8 mouse cellular contexts compared by ENCODE assay signal in the genomic region with DNA sequence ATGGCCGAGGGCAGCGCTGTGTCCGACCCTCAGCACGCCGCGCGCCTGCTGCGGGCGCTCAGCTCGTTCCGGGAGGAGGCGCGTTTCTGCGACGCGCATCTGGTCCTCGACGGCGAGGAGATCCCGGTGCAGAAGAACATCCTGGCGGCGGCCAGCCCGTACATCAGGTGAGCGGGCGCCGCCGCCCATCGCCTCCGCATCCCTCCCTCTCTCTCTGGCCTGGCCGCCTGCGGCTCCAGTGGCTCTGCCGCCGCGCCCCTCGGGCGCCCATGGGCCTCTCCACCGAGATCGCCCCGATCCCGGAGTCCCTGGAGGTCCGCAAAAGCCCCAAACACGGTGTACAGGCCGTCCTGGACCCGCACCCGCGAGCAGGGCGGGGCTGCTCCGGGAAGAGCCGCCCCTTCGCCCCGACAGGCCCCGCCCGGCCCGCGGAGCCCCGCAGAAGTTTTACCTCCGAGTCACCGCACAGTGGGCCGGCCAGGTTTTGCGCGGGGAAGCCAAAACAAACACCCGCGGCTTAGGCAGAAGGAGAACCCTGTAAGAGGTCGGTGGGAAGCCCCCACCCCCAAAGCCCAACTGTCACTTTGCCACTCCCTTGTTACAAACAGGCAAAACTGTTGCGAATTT. TPM values are rescaled to one million over a fixed set of nuclear protein-coding genes. Genes with fewer than 3 reads are reported as not detected.
DNase-seq lines count a peak whose midpoint lies in the region; ATAC-seq and TF ChIP-seq lines count a peak whose summit lies in the region.

A gene (plus strand): TSS at position 1 of the 627 bp plus-strand sequence.

- peak within 1 kb of the TSS; percentile 94 for H3K4me3 ChIP-seq in ES-Bruce4 (ENCODE audit: low read depth, low read length)
- peak within 1 kb of the TSS; percentile 87 for H3K4me3 ChIP-seq in lung, embryonic 14.5 days (ENCODE audit: low read depth, low read length)
- H3K4me3 ChIP-seq in neural tube, embryonic 15.5 days (replicated peaks): peak within 1 kb of the TSS; percentile 72

- no peak for TF ChIP-seq POLR2A in ES-Bruce4 (IDR thresholded peaks at IDR 0.05; ENCODE audit: insufficient read depth, low read length)

- H3K27ac ChIP-seq in ES-Bruce4 (ENCODE audit: insufficient read depth, low read length): no peak within 1 kb of the TSS
- peak within 1 kb of the TSS; percentile 78 for H3K27ac ChIP-seq in lung, embryonic 14.5 days (ENCODE audit: low read depth)
- peak within 1 kb of the TSS; percentile 83 for H3K27ac ChIP-seq in neural tube, embryonic 15.5 days (replicated peaks)

- peak within 1 kb of the TSS; percentile 96 for H3K4me2 ChIP-seq in lung, embryonic 14.5 days
- H3K4me2 ChIP-seq in neural tube, embryonic 15.5 days: peak within 1 kb of the TSS; percentile 89

- H3K4me1 ChIP-seq in ES-Bruce4 (ENCODE audit: control insufficient read depth, insufficient read depth, low read length): no peaks in the 10 kb centered on the region
- peaks cover 5% of the 10 kb centered on the region; the same call in 1 of the 2 replicates for H3K4me1 ChIP-seq in lung, embryonic 14.5 days (ENCODE audit: insufficient read depth)
- peaks cover 47% of the 10 kb centered on the region for H3K4me1 ChIP-seq in neural tube, embryonic 15.5 days

- H3K27me3 ChIP-seq in ES-Bruce4 (ENCODE audit: control insufficient read depth, insufficient read depth, low read length, poor library complexity, severe bottlenecking): no peaks in the 10 kb centered on the region
- no peaks in the 10 kb centered on the region for H3K27me3 ChIP-seq in lung, embryonic 14.5 days (ENCODE audit: insufficient read depth, low read length)
- H3K27me3 ChIP-seq in neural tube, embryonic 15.5 days (replicated peaks): no peaks in the 10 kb centered on the region

- H3K36me3 ChIP-seq in ES-Bruce4 (ENCODE audit: control insufficient read depth, insufficient read depth, low read length, poor library complexity, severe bottlenecking): no peaks in the 10 kb centered on the region
- no peaks in the 10 kb centered on the region for H3K36me3 ChIP-seq in lung, embryonic 14.5 days (ENCODE audit: insufficient read depth)
- H3K36me3 ChIP-seq in neural tube, embryonic 15.5 days: no peaks in the 10 kb centered on the region

- H3K9ac ChIP-seq in ES-Bruce4 (ENCODE audit: low read depth, poor library complexity, severe bottlenecking): peak within 1 kb of the TSS; percentile 80
- peak within 1 kb of the TSS; percentile 89 for H3K9ac ChIP-seq in lung, embryonic 14.5 days
- peak within 1 kb of the TSS; percentile 82 for H3K9ac ChIP-seq in neural tube, embryonic 15.5 days (replicated peaks)

- peak; percentile 10 to 24 for DNase-seq in adrenal gland, postnatal 4 days (ENCODE audit: low spot score in 2 of 2)
- DNase-seq in heart, postnatal 4 days: peak; percentile 48
- peak in 1 of 2 experiments; percentile 16 for DNase-seq in layer of hippocampus, adult 8-10 months (ENCODE audit: low spot score in 2 of 2)
- peak; percentile 58 for DNase-seq in lung, embryonic 14.5 days
- peak; percentile 64 for DNase-seq in thymus, postnatal 4 days

- no peak for TF ChIP-seq EP300 in ES-Bruce4 (IDR thresholded peaks at IDR 0.05; ENCODE audit: insufficient read depth, low read depth, low read length)

- peak; percentile 71 for ATAC-seq in erythroid progenitor cell, adult 5-6 weeks (replicated peaks; ENCODE audit: low FRiP score, poor library complexity, severe bottlenecking)
- peak; percentile 69 for ATAC-seq in lung, embryonic 14.5 days (ENCODE audit: insufficient read depth)
- ATAC-seq in neural tube, embryonic 15.5 days (ENCODE audit: low FRiP score): peak; percentile 52

- under 1% methylated on average over 65 of the region's 65 CpGs for WGBS in lung, embryonic 14.5 days
- under 1% methylated on average over 58 of the region's 65 CpGs for WGBS in neural tube, embryonic 15.5 days

- H3K9me3 ChIP-seq in ES-Bruce4 (replicated peaks; ENCODE audit: control insufficient read depth, insufficient read depth, low read length, poor library complexity, severe bottlenecking): no peaks in the 10 kb centered on the region
- H3K9me3 ChIP-seq in lung, embryonic 14.5 days (ENCODE audit: low read depth, low read length): no peaks in the 10 kb centered on the region
- H3K9me3 ChIP-seq in neural tube, embryonic 15.5 days (replicated peaks): no peaks in the 10 kb centered on the region

- TF ChIP-seq CTCF in ES-Bruce4 (IDR thresholded peaks at IDR 0.05; ENCODE audit: low read depth, low read length): no peak
- TF ChIP-seq CTCF in lung, embryonic 14.5 days (IDR thresholded peaks at IDR 0.05; ENCODE audit: low read depth): no peak

RNA-seq across cellular contexts. Expression of the gene that starts here (rescaled TPM):
- polyA plus RNA-seq in ES-Bruce4 (2011; ENCODE audit: insufficient read depth, insufficient read length, low read depth, missing spikeins): 11.0 and 11.7 TPM in 2 replicates
- total RNA-seq in adrenal gland, postnatal 4 days (2021): 10 to 100 TPM; 14.9 to 16.4 TPM
- 12.3 and 15.1 TPM in 2 replicates for total RNA-seq in erythroid progenitor cell, adult 5-6 weeks (2015; ENCODE audit: low replicate concordance)
- total RNA-seq in erythroid progenitor cell, adult 5-6 weeks (2017; ENCODE audit: low replicate concordance): 12.4 and 13.6 TPM in 2 replicates
- total RNA-seq in heart, postnatal 4 days (2021): 1 to 10 TPM; 7.4 TPM
- 10 to 100 TPM; 18.1 to 20.3 (median 19.0) TPM for total RNA-seq in layer of hippocampus, adult 8-10 months (2022)
- 3.3 and 3.4 TPM in 2 replicates for polyA plus RNA-seq in lung, embryonic 14.5 days (2014; fragmentation: Nextera tagmentation; extraction: Ambion mirVana)
- polyA plus RNA-seq in neural tube, embryonic 15.5 days (2015; fragmentation: Nextera tagmentation; extraction: Ambion mirVana): 2.2 and 2.3 TPM in 2 replicates
